Mouse (Mus musculus) heart, adult 9 months (tissue): ENCODE results near the gene Dkkl1.
A peak's percentile ranks its signal among the peaks of the same experiment; 100 is the strongest.

Experiments used
- DNase-seq, 2 experiments: peaks; one replicate each; pipeline ENCODE4 v3.0.0; 2022; ENCODE audit warnings: low spot score in 2 of 2

Gene Dkkl1

GRCm38 (mm10) chr7:45229459-45230203, 17.7 kb upstream of the Dkkl1 start:
- no peak for DNase-seq

GRCm38 (mm10) chr7:45229046-45229445, 17.1 kb upstream of the Dkkl1 start:
- no peak for DNase-seq

GRCm38 (mm10) chr7:45228548-45228947, 16.6 kb upstream of the Dkkl1 start:
- DNase-seq, result no peak

- DNase-seq, result no peak
These were observed 14.5 kb upstream of the Dkkl1 start for GRCm38 (mm10) chr7:45226421-45226820.

- no peak for DNase-seq
These were observed 12.9 kb upstream of the Dkkl1 start for GRCm38 (mm10) chr7:45224826-45225225.

- DNase-seq, result no peak
These were observed 9.7 kb upstream of the Dkkl1 start for GRCm38 (mm10) chr7:45221680-45222079.

GRCm38 (mm10) chr7:45216442-45217183, 4.7 kb upstream of the Dkkl1 start:
- DNase-seq, result peak; percentile 48 to 61

GRCm38 (mm10) chr7:45215673-45216441, 3.9 kb upstream of the Dkkl1 start, which contains the start of gene Tead2:
Gene Tead2, plus strand, starts transcription at chr7:45215753.
- DNase-seq, result peak; percentile 32 to 51

- DNase-seq, result no peak
These were observed 1.8 kb upstream of the Dkkl1 start for GRCm38 (mm10) chr7:45213708-45214107.

GRCm38 (mm10) chr7:45212356-45212755, 409 bp upstream of the Dkkl1 start:
- no peak for DNase-seq

GRCm38 (mm10) chr7:45211070-45211469, 877 bp downstream of the Dkkl1 start:
- DNase-seq, result no peak

GRCm38 (mm10) chr7:45208260-45208659, 3.7 kb downstream of the Dkkl1 start:
- DNase-seq, result no peak

GRCm38 (mm10) chr7:45204380-45205143, 7.4 kb downstream of the Dkkl1 start, which contains the start of gene Ccdc155:
Gene Ccdc155, minus strand, starts transcription at chr7:45204892.
- peak; percentile 86 to 90 for DNase-seq

- no peak for DNase-seq
These were observed 9.3 kb downstream of the Dkkl1 start for GRCm38 (mm10) chr7:45202654-45203053.

GRCm38 (mm10) chr7:45198961-45199360, 13.0 kb downstream of the Dkkl1 start:
- DNase-seq, result no peak

GRCm38 (mm10) chr7:45198435-45198834, 13.5 kb downstream of the Dkkl1 start:
- peak in 1 of 2 experiments; percentile 61 for DNase-seq

GRCm38 (mm10) chr7:45196994-45197393, 15.0 kb downstream of the Dkkl1 start:
- no peak for DNase-seq

- no peak for DNase-seq
These were observed 15.8 kb downstream of the Dkkl1 start for GRCm38 (mm10) chr7:45196176-45196535.

GRCm38 (mm10) chr7:45195341-45196175, 16.4 kb downstream of the Dkkl1 start:
- DNase-seq, result no peak
